Comparison of ENCODE assay signal across 14 mouse cellular contexts in genomic region chr10:117420502-117421282, GRCm38 (mm10). TPM values are rescaled to one million over a fixed set of nuclear protein-coding genes. Genes with fewer than 3 reads are reported as not detected.
A peak's percentile ranks its signal among the peaks of the same experiment; 100 is the strongest.
DNase-seq lines count a peak whose midpoint lies in the region.
"Had no signal": no experiment of that assay in that cellular context is flagged by ENCODE, and none has a peak within 500 bp of the region (broad histone marks: within the 10 kb centered on the region; RNA-seq: fewer than 3 reads in every experiment).

No protein-coding gene starts in this region.

- intact Hi-C loops in left cerebral cortex, postnatal 10 days (cut with DNase I): no loop called here

- DNase-seq in heart, adult 11 months: peak; percentile 36
- DNase-seq in heart, adult 9 months (ENCODE audit: low spot score in 2 of 2): no peak
- DNase-seq in 3T3-L1 (ENCODE audit: low read depth, low spot score) (peak; percentile 92), adipocyte (ENCODE audit: low spot score) (peak; percentile 93)
- no peak for DNase-seq in left cerebral cortex, postnatal 10 days (ENCODE audit: extremely low spot score in 1 of 2, low spot score in 2 of 2)
- DNase-seq: adrenal gland, adult 8-10 months; adrenal gland, postnatal 14 days; adrenal gland, postnatal 36 days; cerebellum, adult 11-12 months; cerebellum, adult 2 months; cerebellum, adult 9-10 months; cerebellum, postnatal 10 days; cerebellum, postnatal 25 days; forebrain, postnatal 0 days had no signal

RNA-seq across cellular contexts. Expression of gene Cpsf6, which starts 40.9 kb away (rescaled TPM):
- total RNA-seq in left cerebral cortex, postnatal 10 days (2021): 100 to 1,000 TPM; 104 to 110 TPM

Comparison
In these comparisons a context has a peak if more than half of its experiments do, and no peak if none do; other contexts are left out.
1. DNase-seq: peak in heart, adult 11 months (single experiment), 3T3-L1 (single experiment) and adipocyte (single experiment); none in heart, adult 9 months (0 of 2) and left cerebral cortex, postnatal 10 days (0 of 2).